Mouse (Mus musculus): ENCODE data around the gene Cpxm2.

GRCm38 (mm10) chr7:132128687-132129086 lies 25.9 kb downstream of the Cpxm2 start:
- no peak for TF ChIP-seq CTCF (IDR thresholded peaks at IDR 0.05; ENCODE audit: low read depth)
- no peak for TF ChIP-seq EP300 (IDR thresholded peaks at IDR 0.05; ENCODE audit: low read depth)

Data from heart, postnatal 0 days (tissue).